Mouse (Mus musculus) frontal cortex, adult 2 months (tissue): ENCODE measurements around the gene Wdr26. TPM values are rescaled to one million over a fixed set of nuclear protein-coding genes. Genes with fewer than 3 reads are reported as not detected.

Experiments used
- DNase-seq, 2 experiments: peaks; one replicate each; pipeline ENCODE4 v3.0.0; 2022; ENCODE audit warnings: low spot score in 1 of 2; ENCODE audit errors: extremely low spot score in 1 of 2
- polyA plus RNA-seq: library from polyadenylated mRNA; depleted of rRNA; stranded (reverse); fragments of >200 nt; gene quantifications from 2 replicates; pipeline ENCODE4 v1.2.3, GENCODE M21; 2012

Gene Wdr26
- polyA plus RNA-seq, 1 experiment: 56.8 TPM

- DNase-seq: no peak
These were observed 41.6 kb downstream of the Wdr26 start for GRCm38 (mm10) chr1:181170210-181170609.

GRCm38 (mm10) chr1:181168377-181168776 lies 43.4 kb downstream of the Wdr26 start:
- DNase-seq: no peak

GRCm38 (mm10) chr1:181167816-181168215 lies 44.0 kb downstream of the Wdr26 start:
- no peak for DNase-seq

GRCm38 (mm10) chr1:181151541-181151940 lies 60.3 kb downstream of the Wdr26 start:
- DNase-seq: no peak

- DNase-seq: peak; percentile 82 to 96
These were observed 60.8 kb downstream of the Wdr26 start for GRCm38 (mm10) chr1:181150827-181151534.

GRCm38 (mm10) chr1:181150431-181150826 lies 61.4 kb downstream of the Wdr26 start:
- no peak for DNase-seq

- DNase-seq: no peak
These were observed 62.3 kb downstream of the Wdr26 start for GRCm38 (mm10) chr1:181149373-181150017.

- DNase-seq: no peak
These were observed 63.3 kb downstream of the Wdr26 start for GRCm38 (mm10) chr1:181148540-181148939.

GRCm38 (mm10) chr1:181146187-181146586 lies 65.6 kb downstream of the Wdr26 start:
- DNase-seq: no peak

- no peak for DNase-seq
These were observed 66.8 kb downstream of the Wdr26 start for GRCm38 (mm10) chr1:181144966-181145365.

- DNase-seq: peak; percentile 90 to 97
These were observed 67.6 kb downstream of the Wdr26 start, which contains the start of the genes Nvl and Cnih4 for GRCm38 (mm10) chr1:181143950-181144836. Gene Nvl, minus strand, starts transcription at chr1:181144204. Gene Cnih4, plus strand, starts transcription at chr1:181144693.

- DNase-seq: no peak
These were observed 68.2 kb downstream of the Wdr26 start for GRCm38 (mm10) chr1:181143609-181143949.

- DNase-seq: no peak
These were observed 73.1 kb downstream of the Wdr26 start for GRCm38 (mm10) chr1:181138730-181139129.

- DNase-seq: no peak
These were observed 79.9 kb downstream of the Wdr26 start for GRCm38 (mm10) chr1:181131915-181132314.

- DNase-seq: no peak
These were observed 85.0 kb downstream of the Wdr26 start for GRCm38 (mm10) chr1:181126766-181127165.

- DNase-seq: no peak
These were observed 85.9 kb downstream of the Wdr26 start for GRCm38 (mm10) chr1:181125916-181126315.

GRCm38 (mm10) chr1:181124145-181124544 lies 87.7 kb downstream of the Wdr26 start:
- no peak for DNase-seq
